Mouse (Mus musculus) layer of hippocampus, adult 2 months (tissue): ENCODE results near the gene Gm428. TPM values are rescaled to one million over a fixed set of nuclear protein-coding genes. Genes with fewer than 3 reads are reported as not detected.
"Not testable (repeated sequence)": the region's sequence is repeated elsewhere in the genome, so short reads cannot be mapped to it uniquely, and the experiment has no call there.

Source experiments
- DNase-seq, 2 experiments: peaks; one replicate each; pipeline ENCODE4 v3.0.0; 2022; ENCODE audit warnings: low spot score in 2 of 2
- H3K27ac ChIP-seq: fragments of 200-600 bp; 2 replicates; pipeline ENCODE4 v1.8.1; 2022
- H3K4me3 ChIP-seq: fragments of 200-600 bp; 2 replicates; pipeline ENCODE4 v1.8.1; 2022; ENCODE audit warnings: mild to moderate bottlenecking
- CTCF ChIP-seq: fragments of 200-600 bp; conservative IDR thresholded peaks from 2 replicates; pipeline ENCODE4 v1.8.1; 2022; ENCODE audit warnings: antibody characterized with exemption, mild to moderate bottlenecking, moderate library complexity
- long read RNA-seq, 2 experiments: library from polyadenylated mRNA; stranded (forward); transcript quantifications; one replicate each; pipeline ENCODE4 v2.0.0; 2021; ENCODE audit warnings: borderline mapping rate in 2 of 2
- total RNA-seq, 2 experiments: library from RNA; stranded (reverse); gene quantifications; 2 replicates each; pipeline ENCODE4 v1.2.3; 2021

The Gm428 gene
- not detected for total RNA-seq
- long read RNA-seq, experiment 1: 0 reads
- long read RNA-seq, experiment 2: 0 reads

GRCm38 (mm10) chr4:73683216-73683615 lies at the start of gene Gm428:
Gene Gm428 (plus strand): TSS chr4:73683516.
- not testable (repeated sequence) for H3K27ac ChIP-seq, DNase-seq, H3K4me3 ChIP-seq

GRCm38 (mm10) chr4:73637821-73638220 lies 45.5 kb upstream of the Gm428 start, which contains the start of gene Gm11236:
Gene Gm11236 (plus strand): TSS chr4:73638121.
- not testable (repeated sequence) for H3K4me3 ChIP-seq, DNase-seq, H3K27ac ChIP-seq

GRCm38 (mm10) chr4:73661864-73662263 lies 21.5 kb upstream of the Gm428 start:
- not testable (repeated sequence) for H3K4me3 ChIP-seq, H3K27ac ChIP-seq, DNase-seq

GRCm38 (mm10) chr4:73668054-73668453 lies 15.3 kb upstream of the Gm428 start, which contains the start of gene Gm11239:
Gene Gm11239 (plus strand): TSS chr4:73668354.
- not testable (repeated sequence) for H3K27ac ChIP-seq, H3K4me3 ChIP-seq, DNase-seq

GRCm38 (mm10) chr4:73718761-73719160 lies 35.4 kb downstream of the Gm428 start:
- no peak for DNase-seq
- no peak overlapping the region for H3K27ac ChIP-seq
- no peak for TF ChIP-seq CTCF
- H3K4me3 ChIP-seq: no peak overlapping the region

- no peak overlapping the region for H3K4me3 ChIP-seq
- DNase-seq: no peak
- TF ChIP-seq CTCF: no peak
- H3K27ac ChIP-seq: no peak overlapping the region
Measured at GRCm38 (mm10) chr4:73719819-73720218, 36.5 kb downstream of the Gm428 start.

Other genes with a start within 250 kb of the Gm428 start
- gene Gm11238, start 75.6 kb upstream of the Gm428 start, total RNA-seq: not detected
- not detected for gene Gm11237, start 60.5 kb upstream of the Gm428 start, total RNA-seq
- gene Gm11236, start 45.4 kb upstream of the Gm428 start, total RNA-seq: not detected
- gene Gm11239, start 15.2 kb upstream of the Gm428 start, total RNA-seq: not detected
- gene Rasef, start 107.5 kb downstream of the Gm428 start, total RNA-seq: under 1 TPM in 1 of 2 experiments, not detected in 1; 0.15 TPM
- not detected for gene Gm11758, start 192.8 kb downstream of the Gm428 start, total RNA-seq
- gene Gm11757, start 207.6 kb downstream of the Gm428 start, total RNA-seq: not detected
- not detected for gene Gm13871, start 222.4 kb downstream of the Gm428 start, total RNA-seq
- gene Gm11756, start 237.2 kb downstream of the Gm428 start, total RNA-seq: not detected